Mouse (Mus musculus) retina, adult 2 months (tissue): ENCODE results near the gene Ccdc113.

ENCODE experiments used
- DNase-seq: peaks from one replicate; pipeline ENCODE4 v3.0.0-alpha.2; 2012; ENCODE audit warnings: low read depth, low spot score

The Ccdc113 gene

DNA sequence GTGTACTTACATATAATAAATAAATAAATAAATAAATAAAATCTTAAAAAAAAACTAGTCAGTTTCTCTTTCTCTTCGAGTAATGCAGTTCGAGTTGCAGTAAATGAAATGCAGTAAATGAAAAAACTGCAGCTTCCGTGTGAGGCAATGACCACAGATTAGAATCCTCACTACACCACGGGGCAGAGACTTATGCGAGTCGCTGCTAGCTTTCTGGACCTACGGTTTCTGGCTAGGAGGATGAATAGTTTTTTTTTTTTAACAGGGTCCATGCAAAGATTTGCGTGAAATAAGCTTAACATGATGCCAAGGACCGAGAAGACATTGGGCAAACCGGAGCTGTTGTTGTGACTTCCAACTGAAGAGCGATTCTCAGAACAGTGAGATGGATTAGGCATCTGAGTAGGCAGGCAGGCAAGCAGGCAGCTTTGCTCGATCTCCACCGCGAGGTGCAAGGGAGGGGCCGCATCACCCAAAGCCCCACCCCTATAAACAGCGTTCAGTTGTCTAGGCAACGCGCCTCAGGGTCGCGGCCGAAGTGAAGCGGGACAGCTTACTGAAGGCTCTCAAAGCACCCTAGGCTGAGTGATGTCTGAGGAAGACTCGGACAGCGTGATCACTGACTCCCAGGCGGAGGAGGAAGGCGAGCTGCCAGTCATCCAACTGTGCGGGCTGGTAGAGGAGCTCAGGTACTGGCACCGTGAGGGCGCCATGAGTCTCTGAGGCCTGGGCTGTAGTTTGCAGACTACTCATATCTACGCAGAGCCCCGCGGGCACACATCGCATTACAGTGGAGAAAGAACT lies at the start of gene Ccdc113:
Gene Ccdc113 (plus strand): TSS at position 502 of the 804 bp plus-strand sequence.
- DNase-seq, result peak; percentile 71

DNA sequence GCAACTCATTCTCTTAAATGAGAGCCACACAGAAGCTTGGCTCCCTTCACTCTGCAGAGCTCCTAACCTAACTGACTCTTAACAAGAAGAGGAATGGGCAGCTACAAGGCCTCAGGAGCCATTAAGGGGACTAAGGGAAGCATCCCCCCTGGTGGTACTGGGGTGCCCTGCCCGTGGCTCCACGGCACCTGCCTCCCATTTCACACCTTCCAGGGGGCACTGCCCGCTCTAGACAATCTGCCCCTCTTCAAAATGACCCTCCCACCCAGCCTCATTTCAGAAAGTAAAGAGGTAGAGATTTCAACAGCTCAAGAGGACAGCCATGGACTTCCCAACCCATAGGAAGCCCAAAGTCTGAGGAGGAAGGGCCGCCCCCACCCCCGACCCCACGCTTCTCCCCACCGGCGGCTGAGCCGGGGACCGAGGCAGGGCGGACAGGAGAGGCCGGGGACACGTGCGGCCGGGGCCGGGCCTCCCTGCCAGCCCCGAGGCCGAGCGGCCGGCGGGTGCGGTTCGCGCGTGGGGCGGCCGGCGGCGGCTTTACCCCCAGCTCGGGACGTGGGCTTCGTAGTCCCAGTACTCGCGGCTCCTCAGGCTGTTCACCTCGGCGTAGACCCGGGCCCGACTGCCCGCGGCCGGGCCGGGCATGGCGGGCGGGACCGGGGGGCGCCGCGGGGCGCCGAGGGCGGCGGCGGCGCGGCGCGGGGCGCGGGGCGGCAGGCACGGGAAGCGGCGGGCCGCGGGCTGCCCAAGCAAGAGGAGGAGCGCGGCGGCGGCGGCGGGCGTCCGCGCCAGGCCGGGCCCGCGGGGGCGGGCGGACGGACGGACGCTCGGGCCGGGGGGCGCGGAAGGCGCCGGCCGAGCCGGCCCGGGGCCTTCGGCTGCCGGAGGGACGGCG lies 45.8 kb upstream of the Ccdc113 start:
- no peak for DNase-seq

DNA sequence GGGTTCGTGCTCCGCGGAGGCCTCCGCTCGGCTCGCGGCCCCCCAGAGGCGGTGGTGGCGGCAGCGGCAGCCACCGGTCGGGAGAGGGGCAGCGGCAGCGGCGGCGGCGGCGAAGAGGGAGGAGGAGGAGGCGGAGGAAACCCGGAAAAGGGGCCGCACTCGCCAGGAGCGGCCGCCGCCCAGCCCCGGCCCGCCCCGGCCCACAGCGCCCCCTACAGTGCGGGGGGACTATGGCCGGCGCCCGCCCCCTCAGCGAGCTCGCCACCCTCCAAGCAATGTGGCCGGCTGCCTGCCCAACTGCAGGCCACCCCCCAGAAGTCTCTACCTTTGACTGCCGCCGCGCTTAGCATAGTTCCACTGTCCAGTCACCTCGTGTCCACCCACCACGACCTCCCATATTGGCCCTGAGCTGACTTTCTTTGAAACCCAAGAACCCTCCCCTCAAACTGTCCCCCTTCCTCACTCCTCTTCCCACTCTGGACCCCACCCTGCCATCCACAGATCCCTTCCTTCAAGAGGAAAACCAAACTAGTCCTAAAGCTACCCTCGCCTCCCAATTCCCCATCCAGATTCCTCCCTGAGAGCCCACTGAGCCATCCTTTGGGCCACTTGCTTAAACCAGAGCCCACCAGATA lies 45.1 kb upstream of the Ccdc113 start:
- DNase-seq, result peak; percentile 58

DNA sequence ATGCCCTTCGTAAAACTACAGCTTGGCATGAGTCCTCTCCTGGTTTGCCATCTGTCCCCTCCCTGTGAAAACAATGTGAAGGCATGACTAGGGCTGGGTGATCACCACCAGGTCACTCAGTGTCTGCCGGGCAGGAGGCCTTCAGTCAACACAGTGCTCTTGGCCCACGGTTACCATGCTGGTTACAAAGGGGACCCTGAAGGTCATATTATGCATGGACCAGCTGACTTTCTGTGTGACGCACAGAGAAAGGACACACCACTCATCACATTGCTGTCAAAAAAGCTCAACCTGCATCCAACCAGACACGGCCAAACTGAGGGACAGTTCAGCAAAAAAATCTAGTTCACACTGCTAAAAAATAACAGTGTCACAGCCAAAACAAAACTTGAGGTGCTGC lies 43.9 kb upstream of the Ccdc113 start, which contains the start of gene Csnk2a2:
Gene Csnk2a2 (minus strand): TSS at position 34 of the 400 bp plus-strand sequence.
- DNase-seq, result no peak

DNA sequence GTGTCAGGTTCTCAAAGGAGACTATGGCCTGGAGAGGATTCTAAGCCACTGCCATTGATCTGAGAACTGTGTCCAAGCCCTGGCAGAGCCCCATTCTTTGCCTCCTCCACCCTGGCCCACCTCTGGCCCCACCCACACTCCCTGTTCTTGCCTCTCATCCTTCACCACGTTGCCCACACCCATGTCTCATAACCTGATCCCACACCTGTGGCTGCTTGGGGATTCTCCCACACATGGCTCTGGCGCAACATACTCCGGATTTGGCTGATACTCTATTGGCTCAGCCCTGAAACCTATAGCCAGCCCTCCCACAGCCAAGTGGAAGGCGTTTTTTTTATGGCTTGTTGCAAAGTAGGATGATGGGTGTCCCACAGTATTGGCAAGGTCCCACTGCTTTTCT lies 41.8 kb upstream of the Ccdc113 start:
- no peak for DNase-seq

DNA sequence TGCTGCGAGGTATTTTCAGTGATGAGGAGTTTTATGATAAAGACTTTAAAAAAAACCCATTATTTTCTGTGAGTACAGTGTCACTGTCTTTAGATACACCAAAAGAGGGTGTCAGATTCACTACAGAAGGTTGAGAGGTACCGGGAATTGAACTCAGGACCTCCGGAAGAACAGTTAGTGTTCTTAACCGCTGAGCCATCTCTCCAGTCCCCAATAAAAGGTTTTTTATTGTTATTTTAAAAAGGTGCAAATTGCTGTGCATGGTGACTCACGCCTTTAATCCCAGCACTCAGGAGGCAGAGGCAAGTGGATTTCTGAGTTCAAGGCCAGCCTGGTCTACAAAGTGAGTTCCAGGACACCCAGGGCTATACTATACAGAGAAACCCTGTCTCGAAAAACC lies 38.4 kb upstream of the Ccdc113 start:
- DNase-seq, result no peak

DNA sequence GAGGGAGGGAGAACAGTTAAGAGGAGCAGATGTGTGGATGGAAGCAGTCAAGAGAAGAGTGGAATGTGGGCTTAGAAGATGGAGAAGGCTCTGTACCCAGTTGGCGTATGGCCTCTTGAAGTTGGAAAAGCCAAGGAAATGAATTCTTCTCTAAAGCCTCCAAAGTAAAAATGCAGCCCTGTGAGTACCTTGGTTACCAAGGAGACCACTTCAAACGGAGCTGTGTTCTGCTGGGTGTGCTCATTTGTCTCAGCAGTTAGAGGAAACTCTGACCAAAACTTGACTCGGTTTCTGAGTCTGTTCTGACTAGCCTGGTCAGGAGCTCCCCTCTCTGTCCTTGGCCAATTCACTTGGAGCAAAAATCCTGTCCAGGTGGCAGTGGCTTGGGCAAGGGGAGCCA lies 37.5 kb upstream of the Ccdc113 start:
- DNase-seq, result no peak

DNA sequence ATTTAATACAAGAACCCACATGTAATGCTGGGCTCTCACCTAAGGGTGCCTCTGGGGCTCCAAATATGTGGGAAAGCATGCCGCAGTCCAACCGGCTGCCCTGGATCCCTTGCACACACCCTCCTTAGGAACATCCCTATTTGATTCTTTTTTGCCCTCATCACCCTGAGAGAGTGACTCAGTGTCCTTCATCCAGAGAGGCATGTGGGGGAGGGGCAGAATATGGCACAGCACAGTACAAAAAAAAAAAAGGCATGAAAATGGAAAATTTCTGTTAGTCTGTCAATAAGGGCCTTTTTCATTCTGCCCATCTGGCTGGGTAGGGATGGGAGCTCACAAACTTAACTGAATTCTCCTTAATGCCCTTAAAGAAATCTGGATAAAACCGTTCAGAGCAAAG lies 36.1 kb upstream of the Ccdc113 start:
- DNase-seq, result no peak

DNA sequence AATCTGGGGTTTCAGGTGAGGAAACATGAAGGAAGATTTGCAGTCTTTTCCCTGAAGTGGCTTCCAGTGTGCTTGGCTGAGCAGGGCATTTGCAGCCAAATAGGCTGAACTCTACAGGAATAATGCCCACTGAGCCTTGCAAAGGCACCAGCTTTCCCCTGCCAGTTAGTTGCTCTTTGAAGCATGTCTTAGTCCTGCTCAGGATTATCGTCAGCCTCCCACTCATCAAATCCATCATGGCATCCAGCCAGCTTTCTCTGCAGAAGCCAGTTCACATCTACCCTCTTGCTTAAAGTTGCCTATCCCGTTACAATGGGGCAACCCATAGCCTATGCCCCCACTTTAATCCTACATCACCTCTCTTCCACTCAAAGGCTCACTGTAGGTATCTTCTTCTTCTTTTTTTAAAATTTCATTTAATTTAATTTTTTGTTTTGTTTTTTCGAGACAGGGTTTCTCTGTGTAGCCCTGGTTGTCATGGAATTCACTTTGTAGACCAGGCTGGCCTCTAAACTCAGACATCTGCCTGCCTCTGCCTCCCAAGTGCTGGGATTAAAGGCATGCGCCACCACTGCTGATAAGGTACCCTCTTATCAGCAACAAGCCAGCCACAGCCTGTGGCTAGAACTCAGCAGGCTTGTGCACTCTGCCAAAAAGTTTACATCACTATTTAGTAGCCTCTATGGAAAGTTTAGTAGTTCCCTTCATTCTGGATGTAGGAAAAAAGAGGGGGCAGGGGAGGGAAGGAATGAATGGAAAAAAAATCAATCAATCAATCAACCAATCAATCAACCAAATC lies 34.4 kb upstream of the Ccdc113 start:
- no peak for DNase-seq

DNA sequence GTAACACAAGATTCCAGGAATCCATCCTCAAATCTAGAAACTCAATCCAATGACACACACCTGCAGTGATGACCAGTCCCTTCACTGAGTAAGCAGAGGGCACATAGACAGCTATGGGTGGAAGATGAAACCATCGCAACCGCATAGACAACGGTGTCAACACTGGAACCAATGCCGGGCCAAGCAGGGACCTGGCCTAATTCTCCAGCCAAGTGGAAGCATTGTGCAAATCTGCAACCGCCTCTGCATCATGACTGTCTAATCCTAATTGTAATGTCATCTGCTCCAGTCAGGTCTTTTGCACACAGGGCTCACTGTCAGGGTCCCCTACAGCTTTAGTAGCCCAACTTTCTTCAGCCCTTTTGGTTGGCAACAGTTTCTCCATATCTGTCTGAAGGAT lies 33.4 kb upstream of the Ccdc113 start:
- DNase-seq, result no peak

DNA sequence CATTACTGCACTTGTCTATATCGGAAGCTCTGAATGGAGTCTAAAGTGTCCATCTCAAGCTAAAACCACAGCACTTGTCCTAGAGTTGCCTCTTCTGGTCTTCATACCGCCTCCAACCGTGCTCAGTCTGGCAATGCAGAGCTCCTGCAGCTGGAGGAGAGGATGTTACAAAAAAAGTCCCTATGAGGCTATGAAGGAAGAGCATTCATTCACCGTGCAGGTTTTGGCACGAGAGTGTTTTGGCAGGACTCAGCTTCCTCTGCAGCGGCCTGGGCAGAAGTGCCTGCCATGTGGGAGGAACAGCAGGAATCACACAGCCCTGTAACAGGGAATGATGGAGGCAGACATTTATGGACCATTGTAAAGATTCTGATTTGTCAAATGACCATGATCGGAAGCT lies 31.5 kb upstream of the Ccdc113 start:
- DNase-seq, result no peak

DNA sequence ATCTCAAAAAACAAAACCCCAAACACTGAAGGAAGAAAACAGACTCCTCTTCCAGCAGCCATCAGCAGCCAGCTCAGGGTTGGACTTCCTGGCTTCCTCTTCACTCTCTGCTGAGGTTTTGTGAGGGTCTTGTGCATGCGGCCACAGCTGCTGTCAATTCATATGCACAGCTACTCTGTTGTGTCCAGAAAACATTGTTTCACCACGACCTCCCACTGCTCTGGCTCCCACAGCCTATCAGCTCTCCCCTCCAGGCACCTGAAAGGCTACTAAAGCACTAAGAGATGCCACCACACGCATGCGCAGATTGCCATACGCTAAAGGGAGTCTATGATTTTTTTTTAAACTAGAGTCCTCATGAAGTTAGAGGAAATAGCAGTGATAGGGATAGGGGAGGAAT lies 29.1 kb upstream of the Ccdc113 start:
- no peak for DNase-seq

DNA sequence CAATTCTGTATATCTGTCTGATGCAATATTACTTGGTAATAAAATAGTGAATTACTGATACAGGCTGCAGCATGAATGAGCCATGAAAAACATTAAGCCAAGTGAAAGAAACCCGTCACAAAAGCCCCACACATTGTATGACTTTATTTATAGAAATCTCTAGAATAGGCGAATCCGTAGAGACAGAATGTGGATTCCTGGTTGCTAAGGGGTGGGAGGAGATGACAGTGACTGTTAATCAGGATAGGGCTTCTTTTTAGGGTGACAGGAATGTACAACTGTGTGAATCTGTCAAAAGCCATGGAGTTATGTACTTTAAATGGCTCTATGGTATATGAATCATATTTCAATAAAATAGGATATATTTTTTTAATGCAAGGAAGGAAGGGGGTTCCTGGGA lies 28.3 kb upstream of the Ccdc113 start:
- DNase-seq, result no peak

DNA sequence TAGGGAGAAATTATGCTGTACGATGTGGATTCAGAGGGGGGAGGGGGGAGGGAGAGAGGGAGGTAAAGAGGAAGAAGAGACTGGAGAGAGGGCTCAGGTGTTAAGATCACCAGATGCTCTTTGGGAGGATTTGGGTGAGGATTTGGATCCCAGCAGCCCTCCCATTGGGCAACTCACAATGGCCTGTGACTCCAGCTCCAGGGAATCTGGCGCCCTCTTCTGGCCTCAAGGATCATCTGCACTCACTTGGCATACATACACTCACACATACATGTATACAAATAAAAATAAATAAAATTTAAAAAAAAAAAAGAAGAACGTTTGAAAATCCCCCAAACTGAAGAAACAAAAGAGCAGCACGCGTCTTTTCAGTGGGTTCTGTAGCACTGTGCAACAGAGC lies 27.6 kb upstream of the Ccdc113 start:
- DNase-seq, result no peak

DNA sequence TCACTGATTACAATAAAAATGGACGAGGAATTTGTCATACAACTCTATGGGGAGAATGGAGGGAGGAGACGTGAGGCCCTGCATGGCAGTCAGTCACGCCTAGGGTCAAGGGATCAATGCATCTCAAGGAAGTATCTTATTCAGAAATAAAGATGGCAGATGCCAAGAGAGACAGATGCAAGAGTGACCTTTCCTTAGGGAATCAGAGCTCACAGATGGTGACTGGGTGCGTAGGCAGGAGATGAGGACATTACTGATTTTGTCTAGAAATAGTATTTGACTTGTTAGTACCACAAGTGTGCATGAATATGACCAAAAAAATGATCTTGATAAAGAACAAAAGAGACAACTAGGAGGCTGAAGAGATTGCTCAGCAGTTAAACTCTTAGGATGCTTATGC lies 21.6 kb upstream of the Ccdc113 start:
- no peak for DNase-seq

DNA sequence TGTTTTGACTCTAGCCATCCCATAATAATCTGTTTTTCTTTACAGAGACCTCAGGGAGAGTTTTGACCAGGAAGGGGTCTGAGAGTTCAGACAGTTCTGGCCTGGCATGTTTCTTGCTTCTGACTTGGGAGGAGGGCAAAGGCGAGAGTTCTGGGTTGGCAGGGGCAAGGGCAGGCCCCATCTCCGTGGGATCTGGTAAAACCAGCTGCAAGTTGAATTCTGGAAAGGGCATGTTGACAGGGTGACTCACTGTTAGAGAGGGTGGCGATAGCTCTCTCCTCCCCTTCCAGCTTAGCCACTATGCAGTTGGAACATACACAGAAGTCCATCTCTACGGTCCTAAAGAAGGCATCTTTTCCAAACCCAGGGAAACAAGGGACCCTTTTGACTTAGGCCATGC lies 20.7 kb upstream of the Ccdc113 start:
- DNase-seq, result no peak

DNA sequence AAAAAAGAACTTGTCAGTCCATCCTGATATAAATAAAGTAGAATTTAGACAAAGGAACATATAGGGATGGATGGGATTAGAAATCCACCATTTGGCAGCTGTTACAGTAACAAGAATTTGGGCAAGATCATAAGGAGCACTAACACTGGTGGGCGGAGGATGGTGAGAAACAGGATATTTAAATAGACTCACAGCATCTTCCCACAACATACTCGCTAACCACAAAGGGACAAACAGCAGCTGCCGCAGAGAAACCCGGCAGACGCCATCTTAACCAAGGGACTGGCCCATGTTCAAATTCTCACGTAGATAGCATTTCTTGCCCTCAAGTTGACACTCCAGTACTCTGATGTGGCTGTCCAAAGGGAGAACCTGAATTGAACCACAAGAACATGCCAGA lies 17.0 kb upstream of the Ccdc113 start:
- no peak for DNase-seq

DNA sequence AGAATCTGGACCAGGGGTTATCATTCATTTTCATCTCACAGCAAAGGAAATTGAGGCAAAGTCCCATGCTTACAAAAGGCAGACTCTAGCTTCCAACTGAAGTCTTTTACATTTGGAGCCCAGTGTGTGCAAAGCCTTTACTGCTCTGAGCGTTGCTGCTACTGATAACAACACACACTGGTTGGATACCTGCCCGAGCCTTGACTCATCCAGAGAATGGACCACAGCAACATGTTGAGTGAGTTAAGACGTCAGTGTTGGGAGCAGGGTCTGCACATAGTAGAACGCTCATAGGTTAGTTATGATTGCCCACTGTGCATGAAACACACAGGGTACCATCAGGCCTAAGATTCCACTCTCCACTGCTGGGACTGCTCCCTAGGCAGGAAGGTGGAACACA lies 9.9 kb upstream of the Ccdc113 start:
- no peak for DNase-seq

DNA sequence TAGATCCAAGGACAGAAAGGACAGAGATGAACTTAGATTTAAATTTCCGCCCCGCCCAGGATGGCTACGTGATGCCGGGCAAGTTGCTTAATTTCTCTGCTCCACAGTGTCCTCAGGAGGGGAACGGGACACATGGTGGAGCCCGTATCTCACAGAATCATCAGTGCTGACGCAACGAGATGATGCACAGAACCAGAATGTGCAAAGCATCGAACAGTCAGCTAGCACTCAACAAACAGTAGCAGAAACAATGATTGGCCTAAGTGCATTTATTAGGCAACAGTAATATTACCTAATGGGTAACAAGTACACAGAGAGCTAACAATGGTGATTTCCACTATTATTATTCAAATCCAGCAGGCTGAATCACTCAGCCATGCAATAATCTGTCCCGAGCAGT lies 5.7 kb upstream of the Ccdc113 start:
- DNase-seq, result no peak

DNA sequence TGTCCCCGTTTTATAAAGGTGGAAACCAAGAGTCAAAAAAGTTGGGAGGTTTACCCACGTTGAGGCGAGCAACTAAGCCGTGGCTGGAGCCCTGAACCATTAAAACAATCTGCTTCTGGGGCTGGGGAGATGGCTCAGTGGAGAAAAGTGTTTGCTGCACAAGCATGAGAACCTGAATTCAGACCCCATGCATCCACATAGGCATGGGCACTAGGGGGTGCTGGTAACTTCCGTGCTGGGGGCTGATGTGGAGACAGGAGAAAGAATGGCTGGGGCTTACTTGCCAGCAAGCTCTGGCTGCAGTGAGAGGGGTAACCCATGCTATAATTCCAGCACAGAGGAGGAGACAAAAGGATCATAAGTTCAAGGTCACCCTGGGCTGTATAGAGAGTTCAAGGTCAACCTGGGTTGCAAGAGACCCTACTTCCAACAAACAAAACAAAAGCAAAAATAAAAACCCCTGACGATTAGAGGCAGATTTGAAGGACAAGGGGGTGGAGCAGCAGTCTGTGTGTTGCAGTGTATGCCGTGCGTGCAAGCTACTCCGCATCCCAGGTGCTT lies 5.1 kb upstream of the Ccdc113 start:
- DNase-seq, result no peak

DNA sequence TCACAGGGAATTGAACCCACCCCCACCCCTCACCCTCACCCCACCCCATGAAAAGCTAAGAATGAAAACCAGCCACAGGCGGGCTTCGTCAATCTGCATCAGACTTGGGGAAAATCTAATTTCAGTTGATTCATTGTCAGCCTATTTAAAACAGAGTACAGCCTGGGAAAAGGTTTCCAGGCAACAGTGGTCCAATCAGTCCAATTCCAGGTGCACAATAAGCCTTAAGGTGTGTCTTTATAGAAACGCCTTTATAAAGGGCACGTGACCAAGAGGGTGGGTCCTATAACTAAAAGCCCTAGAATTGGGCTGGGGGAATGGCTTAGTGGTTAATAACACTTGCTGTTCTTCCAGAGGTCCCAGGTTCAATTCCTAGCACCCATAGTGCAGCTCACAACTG lies 1.7 kb upstream of the Ccdc113 start:
- DNase-seq, result no peak
